Mouse (Mus musculus) brain, embryonic 18.5 days (tissue): Measurements from ENCODE around the gene Gm45208.
"Not testable (repeated sequence)": the region's sequence is repeated elsewhere in the genome, so short reads cannot be mapped to it uniquely, and the experiment has no call there.

Source experiments
- DNase-seq: peaks from one replicate; pipeline ENCODE4 v3.0.0-alpha.2; 2012; ENCODE audit warnings: low read depth, low spot score

Gm45208 gene

GRCm38 (mm10) chrX:7727176-7727575 is 5.1 kb downstream of the Gm45208 start:
- DNase-seq, result no peak

GRCm38 (mm10) chrX:7728215-7728921 is 6.3 kb downstream of the Gm45208 start, which contains the start of gene Praf2:
Gene Praf2 (plus strand): TSS chrX:7728439.
- DNase-seq, result peak; percentile 74

- no peak for DNase-seq
These were observed 6.8 kb downstream of the Gm45208 start for GRCm38 (mm10) chrX:7728922-7729265.

DNA sequence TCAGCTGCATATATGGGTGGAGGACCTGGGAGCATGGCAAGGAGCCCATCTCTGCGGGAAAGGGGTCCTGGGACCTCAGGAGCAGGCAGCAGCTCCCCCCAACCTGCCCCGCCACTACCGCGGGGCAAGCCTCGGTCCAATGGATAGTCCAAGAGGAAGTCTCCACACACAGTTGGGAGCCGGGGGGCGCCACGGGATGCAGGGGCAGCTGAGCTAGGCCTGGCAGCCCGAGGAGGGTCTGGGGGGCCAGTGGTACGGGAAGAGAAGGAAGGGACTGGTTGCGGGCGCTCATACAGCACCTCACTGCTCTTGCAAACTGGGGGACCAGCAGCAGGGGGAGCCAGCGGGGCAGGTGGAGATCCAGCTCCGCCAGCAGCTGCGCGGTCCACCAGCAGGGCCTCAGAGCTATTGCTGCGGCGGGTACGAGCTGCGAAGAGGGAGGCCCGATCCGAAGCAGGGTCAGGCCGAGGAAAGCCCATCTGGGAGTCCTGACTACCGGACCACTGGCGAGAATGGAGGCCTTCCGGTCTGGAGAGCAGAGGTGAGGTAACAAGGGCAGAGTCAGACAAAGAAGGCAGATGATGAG is 11.6 kb downstream of the Gm45208 start:
- no peak for DNase-seq

GRCm38 (mm10) chrX:7739336-7740081 is 17.5 kb downstream of the Gm45208 start:
- no peak for DNase-seq

GRCm38 (mm10) chrX:7740082-7740819 is 18.2 kb downstream of the Gm45208 start:
- no peak for DNase-seq

GRCm38 (mm10) chrX:7741103-7741502 is 19.1 kb downstream of the Gm45208 start:
- no peak for DNase-seq

DNA sequence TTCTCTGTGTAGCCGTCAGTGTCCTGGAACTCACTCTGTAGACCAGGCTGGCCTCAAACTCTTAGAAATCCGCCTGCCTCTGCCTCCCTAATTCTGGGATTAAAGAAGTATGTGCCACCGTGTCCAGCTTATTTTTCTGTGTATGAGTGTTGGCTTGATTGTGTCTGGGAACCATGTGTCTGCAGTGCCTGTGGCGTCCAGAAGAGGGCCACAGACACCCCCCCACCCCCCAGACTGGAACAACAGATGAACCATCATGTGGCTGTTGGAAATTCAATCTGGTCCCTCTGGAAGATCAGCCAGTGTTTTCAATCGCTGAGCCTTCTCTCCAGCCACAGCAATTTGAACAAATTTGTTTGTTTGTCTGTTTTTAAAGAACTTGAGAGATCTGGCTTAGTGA is 21.4 kb downstream of the Gm45208 start:
- no peak for DNase-seq

GRCm38 (mm10) chrX:7744940-7745339 is 22.9 kb downstream of the Gm45208 start:
- no peak for DNase-seq

- DNase-seq, result no peak
These were observed 23.4 kb downstream of the Gm45208 start for GRCm38 (mm10) chrX:7745429-7745828.

GRCm38 (mm10) chrX:7750432-7751116 is 28.5 kb downstream of the Gm45208 start, which contains the start of gene Ccdc120:
Gene Ccdc120 (minus strand): TSS chrX:7750905.
- DNase-seq, result peak; percentile 72

- DNase-seq, result not testable (repeated sequence)
These were observed 31.6 kb downstream of the Gm45208 start for GRCm38 (mm10) chrX:7753627-7754026.

DNA sequence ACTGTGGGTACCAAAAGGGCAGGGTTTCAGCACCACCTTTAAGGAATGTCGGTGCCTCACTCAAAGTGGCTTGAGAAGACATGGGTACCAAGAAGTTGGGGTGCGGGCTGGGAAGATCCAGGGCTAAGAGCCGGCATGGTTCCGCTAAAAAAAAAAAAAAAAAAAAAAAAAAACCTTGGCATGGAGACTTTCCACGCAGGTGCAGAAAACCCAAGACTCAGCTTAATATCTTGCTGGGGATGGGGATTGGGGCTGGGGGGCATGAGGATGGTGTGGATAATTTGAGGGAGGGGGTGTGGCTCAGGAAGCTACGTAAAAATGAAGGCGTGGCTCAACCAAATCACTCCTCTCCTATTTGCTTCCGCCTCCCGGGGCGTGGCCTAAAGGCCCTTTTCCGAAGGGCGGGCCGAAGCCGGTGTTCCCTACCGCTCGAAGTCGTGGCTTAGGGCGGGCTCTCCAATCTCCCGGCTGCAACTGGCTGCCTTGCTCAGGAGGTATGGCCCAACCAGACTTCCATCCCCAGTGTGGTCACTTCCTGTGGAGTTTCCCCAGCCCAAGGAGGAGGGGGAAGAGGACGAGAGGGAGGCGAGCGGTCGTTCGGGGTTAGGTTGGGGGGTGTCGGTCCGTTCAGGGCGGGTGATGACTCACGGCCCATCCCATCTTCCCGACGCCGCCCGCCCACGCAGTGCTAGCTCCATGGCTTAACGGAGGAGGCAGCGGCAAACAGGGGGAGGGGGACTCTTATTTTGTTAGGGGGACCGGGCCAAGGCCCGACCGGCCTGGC is 40.3 kb downstream of the Gm45208 start, which contains the start of gene Tfe3:
Tfe3 (plus strand) TSS at position 424 of the 784 bp plus-strand sequence.
- peak; percentile 79 for DNase-seq

DNA sequence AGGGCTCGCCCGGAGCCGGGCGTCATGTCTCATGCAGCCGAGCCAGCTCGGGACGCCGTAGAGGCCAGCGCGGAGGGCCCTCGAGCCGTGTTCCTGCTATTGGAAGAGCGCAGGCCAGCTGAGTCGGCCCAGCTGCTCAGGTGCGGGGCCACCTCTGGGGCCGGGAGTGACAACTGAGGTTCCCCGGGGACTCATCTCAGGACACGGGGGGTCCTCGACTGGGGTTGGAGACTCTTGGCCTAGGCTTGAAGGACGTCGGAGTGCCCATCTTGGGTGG is 40.8 kb downstream of the Gm45208 start:
- no peak for DNase-seq

DNA sequence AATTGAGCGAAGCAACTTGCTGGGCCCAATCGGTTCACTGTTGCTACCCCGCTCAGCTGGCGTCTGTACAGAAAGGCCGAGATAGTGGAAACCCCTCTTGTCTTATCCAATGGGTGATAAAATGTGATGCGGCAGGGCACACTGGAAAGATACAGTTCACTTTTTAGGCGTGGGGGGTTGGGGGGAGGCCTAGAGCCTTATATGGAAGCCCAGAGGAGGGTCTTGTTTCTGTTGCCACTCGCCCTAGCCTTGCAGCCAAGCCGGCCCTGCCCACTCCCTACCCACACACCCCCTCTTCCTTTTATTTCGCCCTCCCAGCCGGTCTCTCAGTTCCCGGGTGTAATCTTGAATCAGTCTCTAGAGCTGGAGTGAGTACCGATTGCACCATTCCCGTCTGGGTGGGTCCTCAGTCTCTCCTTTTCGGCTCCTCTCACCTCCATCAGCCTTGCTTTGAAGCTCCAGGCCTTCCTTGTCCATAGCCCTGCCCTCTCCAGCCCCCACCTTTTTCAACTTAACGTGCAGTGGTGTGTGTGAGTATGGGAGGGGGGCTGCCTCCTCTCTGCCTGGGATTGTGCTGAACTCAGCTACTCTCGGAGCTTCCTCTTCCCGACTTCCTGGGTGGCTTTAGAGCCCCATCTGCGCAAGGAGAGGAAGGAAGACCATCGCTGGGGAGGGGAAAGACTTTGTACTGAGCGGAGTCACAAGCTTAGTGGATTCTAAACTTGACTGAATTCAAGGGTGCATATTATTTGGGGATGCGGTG is 41.8 kb downstream of the Gm45208 start:
- no peak for DNase-seq

DNA sequence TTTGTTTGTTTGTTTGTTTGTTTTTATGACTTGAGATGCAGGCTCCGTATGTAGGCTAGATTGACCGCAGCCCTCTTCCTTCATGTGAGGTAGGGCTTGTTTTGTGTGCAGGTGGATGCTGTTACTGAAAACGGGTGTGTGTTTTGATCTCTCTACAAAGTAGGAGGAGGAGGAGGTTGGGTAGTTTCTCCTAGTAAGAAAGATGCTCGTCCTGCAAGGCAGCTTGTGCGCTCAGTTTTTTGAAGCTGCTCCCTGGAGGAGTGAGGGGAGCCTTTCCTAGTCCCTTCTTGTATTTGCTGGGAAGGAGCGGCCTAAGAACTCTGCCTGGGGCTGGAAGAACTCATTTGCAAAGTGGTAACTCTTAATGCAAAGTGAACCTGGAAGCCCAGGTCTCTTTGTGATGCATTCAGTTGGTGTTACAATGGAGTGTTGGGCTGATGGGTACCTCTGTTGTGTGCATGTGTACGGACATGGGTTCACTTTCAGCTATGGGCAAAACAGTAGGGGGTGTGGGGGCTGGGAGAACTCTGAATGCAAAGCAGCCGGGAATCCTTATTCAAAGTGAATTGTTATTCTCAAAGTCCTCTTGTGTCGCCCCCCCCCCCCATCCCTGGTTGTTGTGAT is 42.7 kb downstream of the Gm45208 start:
- no peak for DNase-seq

DNA sequence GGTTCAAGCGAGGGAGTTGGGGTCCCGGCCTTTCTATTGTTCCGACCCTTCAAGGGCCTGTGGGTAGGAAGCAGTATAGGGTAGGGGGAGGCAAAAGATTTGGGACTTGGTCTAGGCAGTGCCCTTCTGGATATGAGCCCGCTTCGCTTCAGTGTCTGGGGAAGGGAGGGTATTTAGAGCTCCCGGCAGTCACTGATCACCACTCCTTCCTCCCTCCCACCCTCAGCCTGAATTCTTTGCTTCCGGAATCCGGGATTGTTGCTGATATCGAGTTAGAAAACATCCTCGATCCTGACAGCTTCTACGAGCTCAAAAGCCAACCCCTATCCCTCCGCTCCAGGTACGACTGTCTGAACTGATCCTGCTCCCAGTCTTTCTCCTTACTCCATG is 43.2 kb downstream of the Gm45208 start:
- DNase-seq, result no peak

DNA sequence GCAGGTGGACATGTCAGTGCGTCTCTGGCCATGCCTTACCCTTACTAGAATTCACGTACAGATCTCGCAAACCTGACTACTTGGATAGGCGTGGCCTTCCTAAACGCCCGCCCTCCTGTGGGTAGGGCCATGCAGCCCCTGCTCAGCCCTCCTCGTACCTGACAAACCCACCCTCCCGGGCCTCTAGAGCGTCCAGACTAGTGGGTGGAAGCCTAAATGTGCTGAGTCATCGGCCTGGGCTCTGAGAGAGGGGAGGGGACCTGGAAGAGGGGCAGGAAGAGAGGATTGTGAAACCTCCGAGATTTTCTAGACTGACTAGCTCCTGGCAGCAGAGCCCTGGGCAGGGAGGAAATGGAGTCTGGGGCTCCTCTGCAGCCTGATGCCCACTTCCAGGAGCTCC is 43.7 kb downstream of the Gm45208 start:
- no peak for DNase-seq

GRCm38 (mm10) chrX:7769302-7770017 is 47.4 kb downstream of the Gm45208 start:
- DNase-seq, result no peak
